Mouse (Mus musculus) common myeloid progenitor, adult 5-6 weeks (primary cell): ENCODE results near the gene Cacna1d. TPM values are rescaled to one million over a fixed set of nuclear protein-coding genes. Genes with fewer than 3 reads are reported as not detected.

Source experiments
- ATAC-seq: replicated peaks from 2 replicates; pipeline ENCODE4 v1.8.0; 2016; ENCODE audit warnings: low read depth, mild to moderate bottlenecking, moderate TSS enrichment, inconsistent platforms; ENCODE audit not compliant: poor library complexity, severe bottlenecking
- total RNA-seq: library from RNA; stranded (forward); fragments of 200-1000, 187-1606 nt; gene quantifications from 2 replicates; pipeline ENCODE4 v1.2.3, GENCODE M21; 2017

The Cacna1d gene
- total RNA-seq, 1 experiment from 2014 or later = 0.78 TPM

DNA sequence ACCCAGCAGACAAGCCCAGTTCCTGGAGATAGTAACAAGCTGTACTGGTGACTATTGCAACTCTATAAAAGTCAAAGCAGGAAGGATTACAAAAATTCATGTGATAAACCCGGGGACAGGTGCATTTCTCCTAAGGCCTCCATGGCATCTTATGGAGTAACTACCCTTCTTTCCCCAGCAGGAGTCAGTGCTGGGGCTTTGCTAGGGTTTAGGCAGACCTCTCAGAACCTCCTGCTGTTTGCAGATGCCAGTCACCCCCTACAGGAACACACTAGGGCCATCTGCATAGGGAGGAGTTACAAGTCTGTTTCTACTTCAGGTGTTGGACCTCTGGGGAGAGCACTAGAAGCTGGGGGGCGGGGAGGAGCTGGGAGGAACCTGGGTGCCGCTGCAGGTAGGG, 357.6 kb downstream of the Cacna1d start:
- ATAC-seq = peak; percentile 26; the same call in 1 of the 2 replicates

DNA sequence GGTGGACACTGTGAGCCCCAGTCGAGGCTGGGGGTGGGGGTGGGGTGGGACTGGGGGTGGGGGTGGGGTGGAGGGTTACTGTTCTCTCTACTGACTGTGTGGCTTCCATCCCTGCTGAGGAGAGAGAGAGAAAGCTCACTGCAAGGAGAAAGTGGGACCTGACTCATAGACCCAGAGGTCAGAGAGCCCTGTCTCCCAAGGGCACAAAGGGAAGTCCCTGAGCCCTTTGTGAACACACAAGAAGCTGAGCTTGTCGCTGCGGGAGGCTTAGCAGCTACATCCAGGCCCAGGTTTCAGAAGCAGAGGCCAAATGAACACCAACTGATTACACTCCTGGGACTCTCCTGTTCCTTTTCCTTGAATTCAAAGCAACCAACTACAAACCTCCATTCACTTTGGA, 360.0 kb downstream of the Cacna1d start:
- ATAC-seq = no peak

- ATAC-seq = no peak
Measured at GRCm38 (mm10) chr14:30130092-30130491, 361.2 kb downstream of the Cacna1d start.

DNA sequence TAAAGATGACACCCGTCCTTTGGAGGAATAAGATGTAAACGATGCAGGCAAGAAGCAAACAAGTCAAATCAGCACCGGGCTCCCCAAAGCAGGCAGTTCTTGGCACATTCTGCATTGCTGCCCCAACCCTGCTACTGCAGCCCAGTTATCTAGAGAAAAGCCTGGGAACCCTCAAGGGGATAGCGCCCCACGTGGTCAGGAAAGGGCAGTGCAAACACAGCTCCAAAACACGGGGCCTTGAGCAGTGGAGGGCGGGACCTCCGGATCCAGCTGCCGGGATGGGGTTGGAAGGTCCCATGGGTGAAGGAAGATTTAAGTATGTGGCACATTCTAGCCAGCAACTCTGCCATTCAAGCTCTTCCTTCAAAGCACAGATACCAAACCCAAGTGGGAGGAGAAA, 361.9 kb downstream of the Cacna1d start:
- ATAC-seq = peak; percentile 54

DNA sequence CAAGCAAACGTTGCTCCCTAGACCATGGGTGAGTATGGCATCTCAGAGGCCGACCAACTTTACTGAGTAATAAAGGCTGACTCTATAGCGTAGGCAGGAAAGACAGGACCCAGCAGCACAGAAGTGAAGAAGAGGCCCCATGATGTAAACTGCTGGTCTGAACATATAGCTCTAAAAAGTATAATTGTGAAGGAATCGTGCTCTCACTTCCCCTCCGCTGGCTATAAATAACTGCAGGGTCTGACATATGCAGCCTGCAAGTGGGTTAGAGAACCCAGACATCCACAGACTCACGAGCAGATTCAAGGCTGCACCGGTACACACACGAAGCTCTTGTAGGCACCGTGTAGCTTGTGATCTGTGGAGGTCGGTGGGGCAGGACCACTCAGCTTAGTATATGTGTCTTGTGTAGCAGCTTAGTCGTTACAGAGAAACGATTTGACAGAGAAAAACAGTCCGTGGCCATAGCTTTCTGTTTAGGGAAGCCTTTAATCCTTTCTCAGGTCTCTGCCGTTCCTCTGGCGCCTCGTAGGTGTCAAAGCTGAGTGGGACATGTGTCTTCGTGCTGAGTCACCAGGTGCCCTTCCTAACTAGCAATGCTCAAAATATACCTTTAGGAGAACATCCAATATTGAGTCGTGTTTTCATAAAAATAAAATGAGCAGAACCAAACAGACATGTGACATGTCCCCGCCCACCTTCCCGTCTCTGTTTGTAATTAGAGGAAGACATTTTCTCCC, 366.1 kb downstream of the Cacna1d start:
- ATAC-seq = peak; percentile 73

DNA sequence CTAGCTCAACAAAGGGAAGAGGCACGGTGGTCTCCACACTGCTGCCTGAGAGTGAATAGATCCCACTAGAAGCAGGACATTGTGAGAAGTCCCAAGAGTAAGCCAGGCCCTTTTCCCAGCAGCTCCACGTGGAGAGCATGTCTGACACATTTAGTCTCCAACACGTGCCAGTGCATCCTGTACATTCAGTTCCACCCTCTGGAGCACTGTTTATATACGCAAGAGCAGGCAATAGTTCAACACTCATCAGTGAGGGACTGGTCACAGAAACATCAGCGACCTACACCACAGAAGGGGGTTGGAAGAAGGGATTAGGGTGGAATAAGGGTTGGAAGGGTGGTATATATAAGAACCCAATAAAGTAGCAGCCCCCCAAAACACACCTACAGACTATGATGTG, 371.2 kb downstream of the Cacna1d start:
- ATAC-seq = no peak

DNA sequence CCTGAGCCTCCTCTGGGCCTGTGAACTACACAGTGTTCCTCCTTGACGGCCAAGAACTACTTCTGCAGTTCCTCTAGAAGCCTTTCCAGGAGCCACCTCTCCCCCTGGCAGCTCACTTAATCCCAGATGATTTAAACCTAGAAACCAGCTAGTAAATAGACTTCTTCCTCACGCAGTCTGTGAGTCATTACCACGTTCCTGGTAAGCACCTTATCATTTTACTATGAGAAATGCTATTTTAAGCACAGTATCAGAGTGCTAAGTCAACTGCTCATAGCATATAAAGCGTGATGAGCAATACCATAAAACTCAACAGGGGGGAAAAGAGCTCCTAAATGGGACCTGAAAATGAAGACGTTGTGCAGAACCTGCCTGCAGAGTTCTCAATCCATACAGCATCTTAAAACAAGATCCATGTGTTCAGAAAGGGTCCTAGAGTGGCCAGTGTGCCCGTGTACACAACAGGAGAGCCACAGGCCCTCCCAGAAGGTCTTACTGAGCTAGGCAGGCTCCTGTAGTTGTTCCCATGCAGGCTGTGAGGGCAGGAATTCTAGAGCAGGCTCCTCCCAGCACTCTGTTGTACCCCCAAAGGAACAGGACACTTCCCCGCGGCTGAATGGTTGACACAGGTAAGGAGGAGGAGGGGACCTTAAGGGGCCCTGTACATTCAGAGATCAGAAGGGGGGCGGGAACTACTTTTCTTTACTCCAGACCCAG, 377.7 kb downstream of the Cacna1d start:
- no peak for ATAC-seq

GRCm38 (mm10) chr14:30109079-30109478, 382.2 kb downstream of the Cacna1d start:
- peak; percentile 71 for ATAC-seq

DNA sequence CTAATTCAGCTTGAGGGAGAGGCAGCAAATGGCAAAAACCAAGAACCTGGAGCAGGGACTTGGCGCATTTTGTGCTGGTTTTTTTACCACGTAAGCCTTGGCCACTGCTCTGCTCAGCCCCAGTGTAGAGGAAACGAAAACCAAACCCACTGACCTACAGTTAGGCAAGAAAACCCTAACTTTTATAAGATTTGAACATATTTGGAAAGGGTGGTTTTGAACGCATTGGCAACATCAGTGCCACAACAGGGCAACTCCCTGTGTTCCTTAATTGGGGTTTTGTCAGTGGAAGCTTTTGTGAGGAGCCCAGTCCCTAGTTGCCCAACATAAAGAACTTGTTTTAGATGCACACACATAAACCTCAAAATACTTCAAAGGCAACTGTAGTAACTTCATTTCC, 384.7 kb downstream of the Cacna1d start:
- peak; percentile 33 for ATAC-seq

- ATAC-seq = no peak
Measured at GRCm38 (mm10) chr14:30105551-30105950, 385.7 kb downstream of the Cacna1d start.

DNA sequence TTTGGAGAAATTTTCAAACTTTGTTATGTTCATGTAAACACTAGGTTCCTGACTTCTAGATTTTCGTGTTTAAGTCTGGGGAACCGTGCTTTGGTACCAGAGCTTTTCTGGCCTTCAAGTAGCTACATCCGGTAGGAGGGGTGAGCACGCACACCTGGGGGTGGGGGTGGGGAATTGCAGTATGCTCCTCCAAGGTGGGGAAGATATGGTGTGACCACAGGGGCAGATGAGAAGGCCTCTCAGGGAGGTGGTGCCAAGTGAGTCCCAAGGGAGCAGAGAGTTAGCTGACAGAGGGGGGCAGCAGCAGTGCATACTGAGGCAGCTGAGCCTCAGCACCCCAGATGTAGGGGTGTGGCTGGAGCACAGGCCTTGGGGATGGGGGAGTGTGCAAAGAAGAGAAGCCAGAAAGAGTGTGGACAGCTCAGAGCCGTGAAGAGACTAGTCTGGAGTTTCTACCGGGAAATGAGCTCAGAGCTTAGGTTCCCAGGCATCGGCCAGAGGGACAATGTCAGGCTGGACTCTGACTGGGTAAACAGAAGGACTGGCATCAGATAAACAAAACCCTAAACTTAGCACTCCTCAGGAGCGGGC, 387.2 kb downstream of the Cacna1d start:
- no peak for ATAC-seq

DNA sequence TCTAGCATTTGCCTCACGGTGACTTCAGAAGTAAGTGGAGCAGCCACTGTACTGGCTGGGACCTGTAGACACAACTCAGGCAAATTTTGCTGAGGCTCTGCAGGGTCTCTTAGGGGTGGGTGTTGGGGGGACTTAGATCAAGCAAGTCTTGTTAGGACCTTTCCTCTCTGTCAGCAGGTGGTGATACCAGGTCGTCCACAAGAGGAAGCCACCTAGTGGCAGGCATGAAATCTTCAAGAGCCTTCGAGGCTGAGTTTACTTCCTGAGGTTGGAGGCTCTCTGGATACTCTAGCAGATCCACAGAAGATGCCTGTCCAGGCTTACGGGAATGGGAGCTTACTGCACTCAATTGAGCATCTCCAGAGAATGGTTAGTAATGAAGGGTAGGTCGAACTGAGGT, 394.0 kb downstream of the Cacna1d start:
- peak; percentile 63; the same call in 1 of the 2 replicates for ATAC-seq

GRCm38 (mm10) chr14:30092426-30092825, 398.8 kb downstream of the Cacna1d start:
- ATAC-seq = peak; percentile 73

DNA sequence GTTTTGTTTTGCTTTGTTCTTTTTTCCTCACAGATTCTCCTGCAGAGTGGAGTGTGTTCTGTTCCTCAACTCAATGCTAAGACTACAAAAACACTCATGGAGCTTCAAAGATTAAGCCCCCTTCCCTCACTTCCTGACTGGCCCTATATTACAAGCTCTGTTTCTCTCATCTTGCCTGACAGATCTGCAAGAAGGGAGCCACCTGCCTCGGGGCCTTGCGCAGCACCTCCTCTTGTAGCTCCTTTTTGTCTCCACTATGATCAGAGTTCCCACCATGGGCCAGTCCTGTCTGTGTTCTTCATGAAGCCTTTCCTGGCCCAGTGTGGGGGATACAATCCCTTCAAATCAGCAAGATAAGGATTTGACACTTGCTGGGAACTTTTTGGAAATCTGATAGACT, 399.2 kb downstream of the Cacna1d start:
- no peak for ATAC-seq

DNA sequence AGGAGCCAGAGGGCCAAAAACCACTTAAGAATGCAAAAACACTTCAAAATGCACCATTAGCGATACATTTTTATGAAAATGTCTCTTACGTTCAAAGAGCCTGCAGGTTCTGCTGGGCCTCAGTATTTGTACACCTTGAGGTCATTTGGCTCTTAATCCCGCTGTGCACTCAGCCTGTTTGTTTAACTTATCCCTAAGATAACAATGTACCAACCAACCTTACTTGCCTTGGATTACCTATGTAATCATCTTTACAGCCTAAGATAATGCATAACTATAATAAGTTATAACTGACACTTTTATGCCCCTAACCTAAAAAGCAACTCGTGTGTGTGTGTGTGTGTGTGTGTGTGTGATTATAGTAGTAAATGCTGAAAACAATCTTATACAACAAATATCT, 411.5 kb downstream of the Cacna1d start:
- ATAC-seq = no peak

- ATAC-seq = no peak; the same call in 1 of the 2 replicates
Measured at GRCm38 (mm10) chr14:30078115-30078808, 413.0 kb downstream of the Cacna1d start.

DNA sequence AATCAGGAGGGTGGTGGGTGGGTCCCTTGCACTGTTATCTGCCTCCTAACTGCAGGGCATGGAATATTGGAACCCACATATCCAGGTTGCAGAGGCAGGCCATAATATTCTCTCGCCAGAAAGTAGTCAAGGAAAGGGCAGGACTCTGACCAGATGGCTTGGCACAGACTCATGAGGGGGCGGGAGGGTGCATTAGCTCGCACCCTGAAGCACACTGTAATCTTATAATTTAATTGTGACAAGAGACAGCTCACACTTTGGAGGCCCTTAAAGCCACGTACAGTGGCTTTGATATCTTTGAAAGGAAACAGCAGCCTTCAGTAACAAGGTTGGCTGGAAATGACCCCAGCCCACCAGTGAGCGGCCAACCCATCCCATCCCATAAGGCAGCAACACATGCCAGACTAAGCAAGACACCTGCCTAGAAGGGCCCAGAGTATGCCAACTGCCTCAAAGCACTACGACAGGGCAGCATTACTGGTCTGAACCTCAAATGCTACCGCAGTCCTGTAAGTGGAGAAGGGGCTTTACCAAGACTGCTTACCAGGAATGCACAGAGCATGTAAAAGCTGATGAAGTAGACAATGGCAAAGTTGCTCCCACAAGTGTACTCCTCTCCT, 415.9 kb downstream of the Cacna1d start:
- ATAC-seq = no peak

DNA sequence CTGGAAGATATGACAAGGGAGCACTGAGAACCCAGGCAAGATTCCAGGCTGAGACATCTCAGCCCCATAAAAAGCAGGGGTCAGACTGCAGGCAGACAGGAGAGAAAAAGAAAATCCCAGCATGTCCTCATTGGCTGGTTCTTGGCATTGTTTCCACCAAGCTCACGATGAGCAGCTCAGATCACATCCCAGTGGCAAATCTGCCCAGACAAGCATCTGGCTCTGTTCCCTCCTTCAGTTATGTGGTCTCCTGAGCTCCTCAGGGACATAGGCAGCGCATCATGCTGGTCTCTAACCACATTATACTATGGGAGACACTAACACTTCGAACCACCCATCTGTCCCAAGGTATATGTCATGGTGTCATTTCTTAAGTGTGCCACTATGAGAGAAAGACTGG, 422.7 kb downstream of the Cacna1d start:
- ATAC-seq = no peak

- no peak for ATAC-seq
Measured at GRCm38 (mm10) chr14:30066752-30067151, 424.5 kb downstream of the Cacna1d start.

GRCm38 (mm10) chr14:30064864-30065263, 426.4 kb downstream of the Cacna1d start:
- peak; percentile 85 for ATAC-seq
